Mouse (Mus musculus) intestine, embryonic 14.5 days (tissue): ENCODE results near the gene S100a4. TPM values are rescaled to one million over a fixed set of nuclear protein-coding genes. Genes with fewer than 3 reads are reported as not detected.

Source experiments
- ATAC-seq: fragments of 200-750 bp; cut with Nextera tagmentation; replicated peaks from 2 replicates; pipeline ENCODE4 v1.8.0; 2017; ENCODE audit warnings: low read depth, moderate number of reproducible peaks, moderate TSS enrichment, moderate library complexity; ENCODE audit not compliant: low FRiP score, low TSS enrichment
- DNase-seq: peaks from one replicate; pipeline ENCODE4 v3.0.0-alpha.2; 2018; ENCODE audit warnings: low spot score
- H3K27ac ChIP-seq: fragments of 300-500 bp; sonication (generic); 2 replicates; pipeline ENCODE4 v1.5.1; 2014; ENCODE audit warnings: low read depth, mild to moderate bottlenecking, control low read depth
- H3K27me3 ChIP-seq: fragments of 300-500 bp; sonication (generic); replicated peaks from 2 replicates; pipeline ENCODE4 v1.6.1; 2014; ENCODE audit warnings: low read length, control low read depth; ENCODE audit not compliant: control insufficient read depth, insufficient read depth
- H3K36me3 ChIP-seq: fragments of 300-500 bp; sonication (generic); 2 replicates; pipeline ENCODE4 v1.6.1; 2014; ENCODE audit warnings: low read length, control low read depth; ENCODE audit not compliant: control insufficient read depth, insufficient read depth
- H3K4me1 ChIP-seq: fragments of 300-500 bp; sonication (generic); replicated peaks from 2 replicates; pipeline ENCODE4 v1.6.1; 2014; ENCODE audit warnings: low read length, control low read depth, mixed read lengths; ENCODE audit not compliant: control insufficient read depth, insufficient read depth
- H3K4me2 ChIP-seq: fragments of 300-500 bp; sonication (generic); 2 replicates; pipeline ENCODE4 v1.6.1; 2014; ENCODE audit warnings: low read length
- H3K4me3 ChIP-seq: fragments of 300-500 bp; sonication (generic); 2 replicates; pipeline ENCODE4 v1.5.1; 2014; ENCODE audit warnings: low read depth, low read length, control low read depth, mixed read lengths
- H3K9ac ChIP-seq: fragments of 300-500 bp; sonication (generic); 2 replicates; pipeline ENCODE4 v1.6.1; 2014; ENCODE audit warnings: mild to moderate bottlenecking, low read length
- H3K9me3 ChIP-seq: fragments of 300-500 bp; sonication (generic); 2 replicates; pipeline ENCODE4 v1.6.1; 2016; ENCODE audit warnings: low read length, control low read depth; ENCODE audit not compliant: control insufficient read depth
- WGBS: fragments of 180-500 bp; shearing (Covaris S2); extraction: QIAGEN DNeasy Blood & Tissue Kit; methylation state at CpG from one replicate; pipeline ENCODE4 v1.1.7; 2014; 5-methylcytosine and 5-hydroxymethylcytosine counted together
- polyA plus RNA-seq: library from polyadenylated mRNA; unstranded; fragments of >200 nt; fragmentation: Nextera tagmentation; extraction: Ambion mirVana; gene quantifications from 2 replicates; pipeline ENCODE4 v1.2.1, GENCODE M21; 2014

Gene S100a4
- polyA plus RNA-seq, 1 experiment from 2014 or later = 4.1 TPM

DNA sequence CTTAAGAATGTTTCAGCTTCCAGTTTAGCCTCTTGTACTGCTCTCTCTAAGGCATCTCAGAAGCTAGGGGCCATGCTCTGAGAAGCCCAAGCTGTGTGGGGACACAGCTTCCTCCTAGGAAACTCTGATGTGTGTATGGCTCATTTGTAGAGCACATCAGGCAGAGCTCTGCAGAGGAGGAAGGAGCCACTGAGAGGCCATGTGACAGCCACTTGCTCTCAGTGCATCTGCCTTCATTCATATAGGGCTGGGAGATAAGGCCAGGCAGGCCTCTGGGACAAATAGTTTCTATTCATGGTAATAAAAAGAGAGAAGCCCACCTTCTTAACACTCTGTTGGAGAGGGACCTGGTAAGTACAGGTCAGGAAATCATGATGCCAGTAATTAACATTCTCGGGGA lies 9.1 kb upstream of the S100a4 start:
- DNase-seq (no peak), ATAC-seq (no peak)
- Histone ChIP-seq H3K36me3 (no peaks in the 10 kb centered on the region), H3K4me2 (no peak overlapping the region), H3K27ac (no peak overlapping the region), H3K9ac (no peak overlapping the region), H3K4me3 (no peak overlapping the region), H3K27me3 (no peaks in the 10 kb centered on the region), H3K4me1 (no peaks in the 10 kb centered on the region), H3K9me3 (no peaks in the 10 kb centered on the region)
- WGBS = 73% methylated on average over 1 of the region's 1 CpGs

DNA sequence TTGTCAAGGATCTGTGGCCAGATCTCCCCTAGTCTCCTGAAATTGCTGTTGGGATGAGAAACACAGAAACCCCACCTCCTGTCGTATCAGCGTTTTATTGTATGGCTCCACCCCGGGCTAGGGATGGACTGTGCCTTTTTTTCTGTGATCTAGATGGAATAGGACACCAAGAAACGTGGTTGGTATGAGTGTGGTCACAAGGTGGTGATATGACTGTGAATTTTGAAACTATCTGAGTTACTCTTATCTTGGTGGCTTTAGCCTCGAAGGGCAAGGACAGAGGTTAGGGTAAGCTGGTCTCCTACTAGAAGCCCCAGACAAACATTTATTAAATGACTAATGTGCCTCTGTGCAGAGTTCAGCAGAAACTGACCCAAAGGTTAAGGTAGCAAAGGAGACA lies 8.0 kb upstream of the S100a4 start:
- no peak overlapping the region for H3K4me3 ChIP-seq
- DNase-seq = no peak
- no peak overlapping the region for H3K27ac ChIP-seq
- H3K9ac ChIP-seq = no peak overlapping the region
- no peaks in the 10 kb centered on the region for H3K36me3 ChIP-seq
- WGBS = 59% methylated on average over 5 of the region's 5 CpGs
- ATAC-seq = no peak
- H3K27me3 ChIP-seq = no peaks in the 10 kb centered on the region
- H3K4me2 ChIP-seq = no peak overlapping the region
- no peaks in the 10 kb centered on the region for H3K9me3 ChIP-seq
- no peaks in the 10 kb centered on the region for H3K4me1 ChIP-seq

DNA sequence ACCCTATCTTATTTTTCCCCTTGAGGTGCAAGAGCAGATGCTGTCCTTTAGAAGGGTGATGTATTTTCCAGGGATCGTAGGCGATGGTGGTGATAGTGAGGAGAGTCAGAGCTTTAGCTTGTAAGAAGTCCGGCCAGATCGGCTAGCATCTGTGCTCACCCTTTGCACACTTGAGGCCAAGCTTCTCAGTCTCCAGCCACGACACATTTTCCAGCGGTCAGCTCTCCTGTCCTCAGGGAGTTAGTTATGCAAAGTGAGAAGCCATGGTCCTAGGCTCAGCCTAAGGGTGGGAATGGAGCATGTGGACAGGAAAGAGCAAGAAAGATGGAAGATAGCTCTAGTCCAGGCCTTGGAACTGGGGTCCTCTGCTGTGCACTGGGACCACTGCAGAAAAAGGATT lies 6.8 kb upstream of the S100a4 start:
- H3K27me3 ChIP-seq = no peaks in the 10 kb centered on the region
- no peak overlapping the region for H3K4me2 ChIP-seq
- no peaks in the 10 kb centered on the region for H3K4me1 ChIP-seq

DNA sequence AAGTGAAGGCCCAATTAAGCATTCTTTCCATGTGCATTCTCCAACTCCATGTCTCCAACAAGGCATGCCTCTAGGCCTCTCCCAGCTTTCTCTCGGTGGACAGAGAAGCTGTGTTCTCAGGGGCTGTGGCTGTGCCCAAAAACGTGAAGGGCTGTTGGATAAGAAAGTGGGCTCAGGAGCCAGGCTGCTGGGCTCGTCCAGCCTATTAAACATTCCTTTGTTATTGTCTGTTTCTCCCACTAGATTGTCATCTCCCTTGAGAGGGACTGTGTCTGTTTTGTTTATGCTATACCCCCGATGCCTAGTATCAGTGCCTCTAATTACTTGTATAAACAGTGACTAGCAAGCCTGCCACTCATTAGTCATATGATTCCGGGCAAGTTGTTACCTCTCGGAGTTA lies 5.8 kb upstream of the S100a4 start:
- ATAC-seq = no peak
- Histone ChIP-seq H3K4me3 (no peak overlapping the region), H3K27ac (no peak overlapping the region), H3K9me3 (no peaks in the 10 kb centered on the region), H3K36me3 (no peaks in the 10 kb centered on the region), H3K9ac (no peak overlapping the region), H3K27me3 (no peaks in the 10 kb centered on the region), H3K4me2 (no peak overlapping the region), H3K4me1 (no peaks in the 10 kb centered on the region)
- WGBS = 27% methylated on average over 6 of the region's 6 CpGs
- no peak for DNase-seq

More for the DNA sequence above, 6.8 kb upstream of the S100a4 start:
- no peak for DNase-seq
- Histone ChIP-seq H3K36me3 (no peaks in the 10 kb centered on the region), H3K4me3 (no peak overlapping the region), H3K9ac (no peak overlapping the region), H3K27ac (no peak overlapping the region), H3K9me3 (no peaks in the 10 kb centered on the region)
- 88% methylated on average over 6 of the region's 6 CpGs for WGBS
- ATAC-seq = no peak

DNA sequence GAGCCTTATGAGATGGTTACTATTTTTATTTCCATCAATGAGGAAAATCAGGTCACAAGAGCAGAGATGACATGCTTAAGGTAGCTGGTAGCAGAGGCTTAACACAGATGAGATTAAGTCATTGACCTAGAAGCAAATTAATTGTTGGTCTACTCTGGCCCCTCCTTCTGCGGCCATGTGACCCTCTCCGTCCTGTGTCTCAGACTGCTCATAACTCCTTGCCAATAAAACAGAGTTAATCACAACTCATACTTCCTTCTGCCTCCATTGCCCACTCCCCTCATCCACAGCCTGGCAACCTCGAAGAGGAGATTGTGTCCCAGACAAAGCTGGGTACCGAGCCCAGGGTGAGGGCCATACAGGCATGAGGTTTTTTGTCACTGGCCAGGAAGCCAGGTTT lies 5.4 kb upstream of the S100a4 start:
- Histone ChIP-seq H3K27me3 (no peaks in the 10 kb centered on the region), H3K9me3 (no peaks in the 10 kb centered on the region), H3K4me2 (no peak overlapping the region), H3K4me1 (no peaks in the 10 kb centered on the region), H3K4me3 (no peak overlapping the region), H3K9ac (no peak overlapping the region), H3K27ac (no peak overlapping the region), H3K36me3 (no peaks in the 10 kb centered on the region)
- ATAC-seq = no peak
- 87% methylated on average over 4 of the region's 4 CpGs for WGBS
- DNase-seq = no peak

DNA sequence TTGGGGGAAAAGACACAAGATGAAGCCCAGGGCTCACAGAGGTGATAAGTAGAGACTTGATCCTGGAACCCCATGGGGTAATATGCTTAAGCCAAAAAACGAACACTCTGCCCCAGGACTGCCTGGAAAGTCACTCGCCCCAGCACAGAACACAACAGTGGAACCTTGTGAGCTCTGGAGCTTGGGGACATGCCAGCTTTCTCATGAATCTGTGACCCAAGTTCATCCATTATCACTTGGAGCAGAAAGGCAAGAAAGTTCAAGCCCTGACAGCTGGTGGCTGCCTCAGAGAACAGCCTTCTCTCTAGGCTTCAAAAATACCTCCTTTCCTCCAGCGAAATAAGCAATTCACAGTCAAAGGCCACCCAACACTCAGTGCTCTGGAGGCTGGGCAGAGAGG lies 4.2 kb upstream of the S100a4 start:
- ATAC-seq (no peak), DNase-seq (no peak)
- Histone ChIP-seq H3K27me3 (no peaks in the 10 kb centered on the region), H3K4me3 (no peak overlapping the region), H3K9me3 (no peaks in the 10 kb centered on the region), H3K9ac (no peak overlapping the region), H3K36me3 (no peaks in the 10 kb centered on the region), H3K4me1 (peaks cover 5% of the 10 kb centered on the region), H3K27ac (no peak overlapping the region), H3K4me2 (no peak overlapping the region)
- WGBS = 77% methylated on average over 3 of the region's 3 CpGs

DNA sequence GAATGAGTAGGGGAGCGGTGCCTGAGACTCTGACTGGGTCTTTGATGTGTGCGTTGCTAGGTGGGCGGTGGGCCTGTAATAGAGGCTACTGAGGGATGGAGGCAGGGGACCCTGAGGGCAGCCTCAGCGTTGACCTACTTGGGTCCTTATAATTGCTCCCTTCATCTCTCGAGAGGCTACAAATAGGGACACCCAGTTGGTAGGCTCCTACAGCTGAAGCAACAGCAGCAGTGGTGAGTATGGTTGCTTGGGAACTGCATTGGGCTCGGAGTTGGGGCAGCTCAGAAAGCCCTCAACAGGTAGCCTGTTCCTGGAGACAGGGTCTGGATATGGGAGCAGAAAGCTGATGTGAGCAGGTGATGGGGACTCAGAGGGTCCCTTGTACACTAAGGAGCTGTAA lies 3.5 kb upstream of the S100a4 start:
- WGBS = 86% methylated on average over 6 of the region's 6 CpGs
- H3K4me2 ChIP-seq = no peak overlapping the region
- ATAC-seq (no peak), DNase-seq (no peak)
- H3K9me3 ChIP-seq = no peaks in the 10 kb centered on the region
- no peak overlapping the region for H3K27ac ChIP-seq
- H3K9ac ChIP-seq = no peak overlapping the region
- H3K4me3 ChIP-seq = no peak overlapping the region
- H3K4me1 ChIP-seq = peaks cover 11% of the 10 kb centered on the region
- H3K36me3 ChIP-seq = no peaks in the 10 kb centered on the region
- H3K27me3 ChIP-seq = no peaks in the 10 kb centered on the region

DNA sequence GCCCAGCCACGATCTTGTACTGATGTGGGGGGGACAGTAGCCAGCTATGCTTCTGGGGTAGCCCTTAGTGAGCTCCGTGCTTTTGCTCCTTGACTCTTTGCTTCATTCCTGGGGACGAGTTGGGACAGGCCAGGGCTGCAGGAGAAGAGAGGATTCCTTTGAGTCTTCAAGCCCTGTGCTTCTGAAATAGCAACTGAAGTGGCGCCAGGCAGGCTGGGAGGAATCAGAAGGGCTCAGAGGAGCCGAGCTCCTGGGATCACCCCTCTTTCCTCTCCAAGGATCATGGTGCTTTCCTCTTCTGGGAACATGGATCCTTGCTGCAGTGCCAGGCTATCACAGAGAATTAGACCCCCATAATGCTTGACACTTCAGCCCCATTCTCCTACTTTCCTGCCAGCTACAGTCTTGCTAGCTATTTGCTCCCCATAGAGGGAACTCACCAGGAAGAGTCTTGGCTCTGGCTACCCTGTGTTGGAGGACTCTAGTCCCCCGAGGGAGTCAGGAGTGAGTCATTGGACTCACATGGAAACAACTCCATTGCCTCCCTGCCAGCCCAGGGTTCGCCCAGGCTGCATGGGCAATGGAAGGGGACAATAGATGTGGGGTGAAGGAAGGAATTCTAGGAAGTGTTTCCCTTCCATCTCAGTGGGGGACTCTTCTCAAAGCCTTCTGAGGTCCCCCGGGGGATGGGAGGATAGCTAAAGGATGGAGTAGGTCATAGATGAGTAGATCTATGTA lies 2.9 kb upstream of the S100a4 start:
- Histone ChIP-seq H3K9ac (no peak overlapping the region), H3K4me3 (no peak overlapping the region), H3K27ac (no peak overlapping the region), H3K9me3 (no peaks in the 10 kb centered on the region), H3K4me2 (no peak overlapping the region), H3K36me3 (no peaks in the 10 kb centered on the region), H3K4me1 (peaks cover 16% of the 10 kb centered on the region), H3K27me3 (no peaks in the 10 kb centered on the region)
- no peak for ATAC-seq
- DNase-seq = no peak
- WGBS = 80% methylated on average over 8 of the region's 8 CpGs

DNA sequence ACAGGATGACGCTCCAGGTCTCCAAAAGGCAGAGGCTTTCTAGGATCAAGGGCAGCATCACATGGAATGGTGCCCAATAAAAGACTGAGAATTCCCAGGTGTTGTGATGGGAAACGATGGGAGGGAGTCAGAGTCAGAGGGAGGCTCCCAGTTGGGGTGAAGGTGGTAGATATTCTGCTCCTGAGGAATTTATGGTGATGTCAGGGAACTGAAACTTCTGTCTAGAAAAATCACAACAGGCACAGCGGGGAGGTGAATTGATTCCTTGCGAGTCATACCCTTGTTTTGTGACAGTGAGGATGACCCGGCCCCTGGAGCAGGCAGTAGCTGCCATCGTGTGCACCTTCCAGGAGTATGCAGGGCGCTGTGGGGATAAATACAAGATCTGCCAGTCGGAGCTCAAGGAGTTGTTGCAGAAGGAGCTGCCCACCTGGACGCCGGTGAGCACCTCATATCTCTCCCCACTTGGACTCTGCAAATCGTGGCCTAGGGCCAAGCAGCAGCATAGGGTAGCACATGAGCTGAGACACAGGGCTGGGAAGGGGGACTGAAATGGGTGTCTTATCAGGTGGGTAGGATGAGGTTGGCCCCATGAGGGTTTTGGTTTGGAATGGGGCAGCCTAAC lies 2.0 kb upstream of the S100a4 start, which contains the start of gene Gm42674:
TSS of gene Gm42674 (plus strand) at position 419 of the 625 bp plus-strand sequence.
- DNase-seq (no peak), ATAC-seq (no peak)
- no peaks in the 10 kb centered on the region for H3K9me3 ChIP-seq
- no peak within 1 kb of the TSS for H3K4me3 ChIP-seq
- H3K36me3 ChIP-seq = no peaks in the 10 kb centered on the region
- no peak within 1 kb of the TSS for H3K4me2 ChIP-seq
- H3K27ac ChIP-seq = no peak within 1 kb of the TSS
- H3K27me3 ChIP-seq = no peaks in the 10 kb centered on the region
- H3K4me1 ChIP-seq = peaks cover 23% of the 10 kb centered on the region
- 76% methylated on average over 11 of the region's 11 CpGs for WGBS
- no peak within 1 kb of the TSS for H3K9ac ChIP-seq
